Mouse (Mus musculus): Measurements from ENCODE around the gene Fam20a. TPM values are rescaled to one million over a fixed set of nuclear protein-coding genes. Genes with fewer than 3 reads are reported as not detected.

Gene Fam20a
- total RNA-seq, 2 experiments from 2014 or later: 17.1 to 19.1 TPM

GRCm38 (mm10) chr11:109697089-109697643 is 24.9 kb downstream of the Fam20a start:
- DNase-seq (ENCODE audit: low spot score in 2 of 2): no peak
- intact Hi-C loops (cut with DNase I): no loop called here

DNA sequence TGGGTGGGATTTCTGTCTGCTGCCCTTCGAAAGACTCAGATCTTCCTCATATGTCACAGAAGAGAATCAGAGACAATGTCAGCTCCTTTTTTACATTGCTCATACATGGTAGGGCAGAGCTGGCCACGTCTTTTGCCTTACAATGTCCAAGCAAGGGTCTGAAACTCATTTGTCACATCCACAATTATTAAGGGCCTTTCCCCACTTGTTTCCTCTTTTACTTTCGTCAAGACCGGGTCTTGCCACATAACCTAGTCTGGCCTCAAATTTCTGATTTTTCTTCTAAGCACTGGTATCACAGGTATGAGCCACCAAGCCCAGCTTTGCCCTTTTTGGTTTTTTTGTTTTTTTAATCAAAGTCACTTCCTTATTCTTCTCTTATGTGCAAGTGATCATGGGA is 25.6 kb downstream of the Fam20a start:
- no peak for DNase-seq (ENCODE audit: low spot score in 2 of 2)
- intact Hi-C loops (cut with DNase I): no loop called here

GRCm38 (mm10) chr11:109692737-109693136 is 29.3 kb downstream of the Fam20a start:
- no peak for DNase-seq (ENCODE audit: low spot score in 2 of 2)
- intact Hi-C loops (cut with DNase I): no loop called here

DNA sequence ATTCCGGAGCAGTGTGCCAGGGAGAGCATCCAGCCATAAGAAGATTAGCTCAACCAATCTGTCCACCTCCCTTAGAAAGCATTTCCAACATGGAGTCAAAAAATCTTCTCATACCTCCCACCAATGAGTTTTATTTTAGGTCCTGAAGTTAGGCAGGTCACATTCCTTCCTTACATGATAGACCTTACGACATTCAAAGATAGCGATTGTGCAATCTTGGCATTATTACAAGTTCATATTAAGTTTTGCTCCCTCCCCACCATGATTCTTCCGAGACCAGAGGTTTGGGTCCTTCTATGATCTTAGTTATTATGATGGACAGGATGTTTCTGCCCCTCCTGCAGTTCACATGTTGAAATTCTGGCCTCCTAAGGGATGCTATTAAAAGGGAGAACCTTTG is 32.5 kb downstream of the Fam20a start:
- no peak for DNase-seq (ENCODE audit: low spot score in 2 of 2)
- intact Hi-C loops (cut with DNase I): no loop called here

GRCm38 (mm10) chr11:109682221-109682620 is 39.9 kb downstream of the Fam20a start:
- intact Hi-C loops (cut with DNase I): no loop called here
- DNase-seq (ENCODE audit: low spot score in 2 of 2): no peak

- intact Hi-C loops (cut with DNase I): no loop called here
- no peak for DNase-seq (ENCODE audit: low spot score in 2 of 2)
Measured at GRCm38 (mm10) chr11:109681556-109681955, 40.5 kb downstream of the Fam20a start.

DNA sequence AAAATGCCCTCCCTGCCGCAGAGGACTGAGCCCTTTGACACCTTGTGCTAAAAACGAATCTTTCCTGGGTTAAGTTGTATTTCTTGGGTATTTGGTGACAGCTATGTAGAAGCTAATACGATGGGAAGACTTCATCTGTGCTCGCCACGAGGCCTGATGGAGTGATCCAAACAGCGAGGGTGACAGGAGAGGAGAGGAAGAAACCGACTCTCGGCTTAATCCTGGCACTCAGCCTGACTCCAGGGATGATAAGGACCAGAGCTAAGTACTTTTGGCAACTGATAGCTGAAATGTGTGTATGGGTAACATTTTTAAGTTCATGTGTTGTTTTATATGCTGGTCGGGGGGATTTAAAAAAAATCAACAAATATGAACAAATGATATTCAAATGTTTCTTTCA is 41.1 kb downstream of the Fam20a start:
- DNase-seq (ENCODE audit: low spot score in 2 of 2): no peak
- intact Hi-C loops (cut with DNase I): no loop called here

- intact Hi-C loops (cut with DNase I): loop anchor here (5.0 kb wide), 1 partner anchor 39 kb away; no protein-coding TSS in a partner anchor
- no peak for DNase-seq (ENCODE audit: low spot score in 2 of 2)
Measured at GRCm38 (mm10) chr11:109678291-109678690, 43.8 kb downstream of the Fam20a start.

- DNase-seq (ENCODE audit: low spot score in 2 of 2): no peak
- intact Hi-C loops (cut with DNase I): loop anchor here (5.0 kb wide), 1 partner anchor 41 kb away; no protein-coding TSS in a partner anchor
Measured at GRCm38 (mm10) chr11:109676621-109677373, 45.3 kb downstream of the Fam20a start.

DNA sequence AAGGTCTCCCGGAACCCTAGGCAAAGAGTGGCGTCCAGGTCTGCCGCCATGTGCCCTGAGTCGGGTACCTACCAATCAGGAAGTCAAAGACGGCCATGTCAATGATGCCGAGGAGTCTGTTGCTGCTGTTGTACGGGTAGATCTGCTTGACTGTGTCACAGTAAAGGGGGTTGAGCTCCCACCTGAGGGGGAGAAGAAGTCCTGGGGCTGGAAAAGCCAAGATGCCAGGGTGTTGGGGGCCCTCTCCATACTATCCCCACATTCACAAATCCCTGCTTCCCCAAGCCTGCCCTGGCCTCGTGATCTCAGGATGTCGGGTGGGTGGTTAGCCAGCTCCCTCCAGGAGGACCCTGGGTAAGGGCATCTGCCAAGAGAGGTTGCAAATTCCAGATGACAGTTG is 46.3 kb downstream of the Fam20a start:
- DNase-seq (ENCODE audit: low spot score in 2 of 2): no peak
- intact Hi-C loops (cut with DNase I): loop anchor here (5.0 kb wide), 1 partner anchor 42 kb away; no protein-coding TSS in a partner anchor

DNA sequence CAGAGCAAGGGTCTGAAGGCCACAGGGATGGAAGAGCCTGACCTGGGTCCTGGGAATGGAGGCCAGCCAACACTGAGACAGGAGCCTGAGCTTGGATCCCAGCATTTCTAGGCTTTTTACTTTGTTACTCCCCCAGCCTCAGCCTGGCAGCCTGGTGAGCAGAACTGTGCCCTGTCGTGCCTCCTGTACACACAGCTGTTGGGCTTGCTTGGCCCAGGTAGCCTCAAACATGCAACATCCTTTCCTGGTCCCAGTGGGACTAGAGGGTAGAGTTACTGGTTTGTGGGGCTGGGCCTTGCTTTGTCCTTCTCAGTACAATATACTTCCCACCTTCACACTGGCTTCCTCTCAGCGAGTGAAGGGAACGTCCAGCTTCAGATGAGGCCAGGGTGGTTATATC is 46.9 kb downstream of the Fam20a start:
- intact Hi-C loops (cut with DNase I): loop anchor here (5.0 kb wide), 1 partner anchor 42 kb away; no protein-coding TSS in a partner anchor
- DNase-seq (ENCODE audit: low spot score in 2 of 2): no peak

DNA sequence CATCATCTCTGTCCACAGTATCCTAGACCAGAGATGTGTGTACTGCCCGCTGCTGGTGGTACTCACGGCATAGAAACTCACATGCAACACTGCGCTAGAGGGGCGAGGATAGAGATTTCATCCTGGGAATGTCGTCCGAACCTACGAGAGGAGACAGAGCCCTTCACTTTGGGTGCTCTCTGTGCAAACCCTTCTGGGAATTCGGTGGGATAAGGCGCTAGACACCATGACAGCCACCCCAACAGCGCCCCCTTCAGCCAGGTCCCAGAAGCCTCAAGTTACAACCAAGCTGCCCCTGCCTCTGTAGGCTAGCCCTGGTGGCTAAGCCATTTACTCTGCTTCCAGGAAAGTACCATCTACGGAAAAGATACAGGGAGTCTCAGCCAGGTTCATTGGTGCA is 47.5 kb downstream of the Fam20a start:
- intact Hi-C loops (cut with DNase I): no loop called here
- DNase-seq (ENCODE audit: low spot score in 2 of 2): no peak

- intact Hi-C loops (cut with DNase I): no loop called here
- no peak for DNase-seq (ENCODE audit: low spot score in 2 of 2)
Measured at GRCm38 (mm10) chr11:109673741-109674140, 48.3 kb downstream of the Fam20a start.

DNA sequence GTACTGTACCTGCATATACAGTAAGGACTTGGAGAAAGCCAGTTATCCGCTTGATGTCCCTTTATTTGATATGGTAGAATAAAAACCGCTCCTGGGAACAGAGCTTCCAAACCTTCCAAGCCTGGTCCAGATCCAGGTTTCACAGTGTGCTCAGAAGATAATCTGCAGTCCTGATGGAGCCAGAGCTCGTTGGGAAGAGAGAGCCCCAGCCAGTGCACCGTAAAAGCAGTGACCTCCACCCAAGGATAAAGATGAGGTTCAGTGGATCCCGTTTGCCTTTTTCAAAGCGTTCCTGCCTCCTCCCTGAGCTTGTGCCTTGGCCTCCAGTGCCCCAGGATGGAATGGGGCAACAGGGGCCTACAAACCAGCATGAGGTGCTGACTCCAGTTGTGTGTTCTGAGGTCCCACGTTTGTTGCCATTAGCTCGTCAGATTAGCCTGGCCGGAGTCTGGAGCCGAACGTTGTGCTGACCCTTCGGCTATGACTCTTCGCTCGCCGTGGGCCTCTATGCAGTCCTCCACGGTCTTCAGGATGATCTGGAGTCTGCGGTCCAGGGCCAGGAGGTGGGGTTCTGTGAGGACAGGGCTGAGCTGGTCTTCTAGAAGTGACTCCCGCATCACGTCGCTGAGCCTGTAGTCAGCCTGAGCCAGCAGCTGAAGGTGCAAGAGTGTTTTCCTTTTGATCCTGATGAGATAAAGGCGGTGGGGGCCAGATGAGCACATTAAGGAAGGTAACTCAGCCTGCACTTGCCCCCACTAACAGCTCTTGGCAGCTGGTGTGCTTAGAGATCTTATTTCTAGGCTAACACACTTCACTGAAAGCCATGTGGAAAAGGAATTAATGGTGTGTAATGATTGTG is 49.0 kb downstream of the Fam20a start:
- DNase-seq (ENCODE audit: low spot score in 2 of 2): no peak

GRCm38 (mm10) chr11:109672396-109672795 is 49.7 kb downstream of the Fam20a start:
- intact Hi-C loops (cut with DNase I): no loop called here
- no peak for DNase-seq (ENCODE audit: low spot score in 2 of 2)

More for the DNA sequence above, 49.0 kb downstream of the Fam20a start:
- intact Hi-C loops (cut with DNase I): no loop called here

DNA sequence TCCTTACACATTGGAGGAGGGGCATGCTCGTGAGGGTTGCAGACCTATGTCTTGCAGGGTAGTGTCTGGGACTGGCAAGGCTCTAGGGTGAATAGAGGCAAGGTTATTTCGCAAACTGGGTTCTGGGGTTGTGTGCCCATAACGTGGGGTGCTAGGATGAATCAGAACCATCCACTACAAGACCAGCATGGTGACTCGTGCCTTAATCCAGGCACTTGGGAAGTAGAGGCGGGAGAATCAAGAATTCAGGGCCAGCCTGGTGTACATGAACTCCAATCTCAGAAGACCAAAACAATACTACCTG is 50.1 kb downstream of the Fam20a start:
- intact Hi-C loops (cut with DNase I): no loop called here
- DNase-seq (ENCODE audit: low spot score in 2 of 2): no peak

- intact Hi-C loops (cut with DNase I): no loop called here
- no peak for DNase-seq (ENCODE audit: low spot score in 2 of 2)
Measured at GRCm38 (mm10) chr11:109671136-109672020, 50.7 kb downstream of the Fam20a start.

DNA sequence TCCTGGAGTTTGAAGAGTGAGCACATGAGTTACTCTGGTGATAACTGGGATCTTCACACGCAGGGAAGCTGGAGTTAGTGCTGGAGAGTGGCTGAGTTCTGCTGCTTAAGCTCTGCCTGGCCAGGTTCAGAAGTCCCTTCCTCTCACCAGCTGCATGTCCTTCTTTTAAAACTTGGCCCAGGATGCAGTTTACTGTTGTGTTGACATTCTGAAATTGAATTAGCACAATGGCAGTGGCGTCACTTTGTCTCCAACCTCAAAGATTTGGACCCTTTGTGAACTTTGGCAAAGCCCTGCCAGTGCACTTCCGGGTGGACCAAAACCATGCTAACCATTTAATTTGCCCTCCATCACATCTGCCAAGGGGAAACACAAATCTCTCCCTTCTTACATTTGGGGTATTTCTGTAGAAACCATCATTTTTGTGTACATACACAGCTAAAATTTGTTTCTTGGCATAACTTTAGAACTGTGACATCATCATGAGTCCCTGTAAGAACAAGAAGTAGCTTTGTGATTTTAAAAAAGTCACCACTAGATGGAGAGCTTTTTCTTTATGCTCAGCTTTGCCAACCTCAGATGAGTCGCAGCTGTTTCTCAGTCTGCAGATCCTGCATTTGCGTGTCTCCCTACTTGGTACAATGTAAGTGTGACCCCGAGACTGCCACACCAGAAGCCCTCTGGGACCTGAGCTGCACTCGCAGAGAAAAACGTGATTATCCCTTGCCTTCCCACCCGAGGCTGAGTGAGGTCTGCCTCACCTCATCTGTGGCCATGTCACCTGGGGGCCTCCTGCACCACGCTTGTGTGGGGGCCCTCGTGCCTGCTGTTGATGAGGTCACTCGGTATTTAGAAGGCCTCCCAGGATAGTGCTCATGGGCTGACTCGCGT is 51.8 kb downstream of the Fam20a start:
- peak in 1 of 2 experiments; percentile 85 for DNase-seq (ENCODE audit: low spot score in 2 of 2)
- intact Hi-C loops (cut with DNase I): loop anchor here (1.0 kb wide), 1 partner anchor 190 kb away; no protein-coding TSS in a partner anchor
